Mouse (Mus musculus) megakaryocyte, embryonic 14.5 days (primary cell): ENCODE results near the gene Syt1.

Experiments
- FLI1 ChIP-seq: IDR thresholded peaks from 2 replicates; pipeline ENCODE4 v1.6.1; 2012; ENCODE audit warnings: low read length, inconsistent platforms, mixed read lengths
- GATA1 ChIP-seq: IDR thresholded peaks from 3 replicates; pipeline ENCODE4 v1.6.1; 2012; ENCODE audit warnings: mixed read lengths, low read length, inconsistent platforms, borderline replicate concordance

DNA sequence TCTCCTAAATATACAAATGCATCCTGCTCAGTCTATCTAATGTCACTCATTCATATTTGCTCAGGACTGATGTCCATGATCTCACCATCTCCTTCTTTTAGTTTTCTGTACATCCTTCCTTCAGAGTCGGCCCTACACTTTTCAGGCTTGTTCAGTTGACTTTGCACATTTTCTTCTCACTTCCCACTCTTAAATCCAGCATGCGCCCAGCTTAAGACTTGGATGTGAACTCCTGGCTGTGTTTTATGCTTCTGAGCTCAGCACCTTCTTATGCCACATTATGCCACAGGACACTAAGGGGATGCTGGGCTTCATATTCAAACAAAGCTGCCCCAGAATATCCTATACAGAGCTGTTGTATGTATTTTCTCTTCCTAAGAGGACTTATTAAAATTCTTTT, 36.2 kb upstream of the Syt1 start:
- TF ChIP-seq FLI1 (no peak), GATA1 (no peak)
